Mouse (Mus musculus) gastrocnemius, adult 18-20 months (tissue): ENCODE measurements around the gene C1qtnf9. TPM values are rescaled to one million over a fixed set of nuclear protein-coding genes. Genes with fewer than 3 reads are reported as not detected.

Source experiments
- DNase-seq: peaks from one replicate; pipeline ENCODE4 v3.0.0; 2021; ENCODE audit warnings: low spot score
- total RNA-seq, 2 experiments: library from RNA; stranded (reverse); gene quantifications; 2 replicates each; pipeline ENCODE4 v1.2.3; 2021

C1qtnf9 gene
- total RNA-seq, 2 experiments from 2014 or later, result 15.1 to 15.7 TPM

DNA sequence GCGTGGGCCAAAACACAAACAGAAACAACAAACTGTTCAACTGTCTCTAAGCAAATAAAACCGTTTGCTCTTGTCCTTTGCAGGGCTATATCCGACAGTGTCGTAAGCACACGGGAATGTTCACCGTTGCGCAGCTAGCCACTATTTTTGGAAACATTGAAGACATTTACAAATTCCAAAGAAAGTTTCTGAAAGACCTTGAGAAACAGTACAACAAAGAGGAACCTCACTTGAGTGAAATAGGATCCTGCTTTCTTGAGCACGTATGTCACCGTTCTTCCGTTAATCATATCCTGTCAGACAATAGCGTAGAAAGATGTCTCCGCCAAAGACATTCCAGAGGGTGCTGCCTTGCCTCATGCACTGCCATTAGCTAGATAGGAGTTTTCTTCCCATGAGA, 18.1 kb upstream of the C1qtnf9 start:
- DNase-seq, result no peak

- DNase-seq, result no peak
Observed at GRCm38 (mm10) chr14:60751581-60751980, 16.4 kb upstream of the C1qtnf9 start.

- no peak for DNase-seq
Observed at GRCm38 (mm10) chr14:60752892-60753800, 14.8 kb upstream of the C1qtnf9 start.

DNA sequence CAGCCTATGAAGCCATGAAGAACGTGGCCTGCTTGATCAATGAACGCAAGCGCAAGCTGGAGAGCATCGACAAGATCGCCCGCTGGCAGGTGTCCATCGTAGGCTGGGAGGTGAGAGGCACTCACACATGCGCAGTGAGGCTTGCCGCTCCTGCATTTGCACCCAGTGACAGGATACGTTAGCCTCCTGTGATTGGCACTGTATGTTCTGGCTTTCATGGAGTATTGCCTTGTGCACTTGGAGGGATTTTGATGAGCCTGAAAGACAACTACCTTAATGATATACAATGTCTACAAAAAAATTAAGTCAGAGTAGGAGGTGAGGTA, 14.2 kb upstream of the C1qtnf9 start:
- DNase-seq, result no peak

DNA sequence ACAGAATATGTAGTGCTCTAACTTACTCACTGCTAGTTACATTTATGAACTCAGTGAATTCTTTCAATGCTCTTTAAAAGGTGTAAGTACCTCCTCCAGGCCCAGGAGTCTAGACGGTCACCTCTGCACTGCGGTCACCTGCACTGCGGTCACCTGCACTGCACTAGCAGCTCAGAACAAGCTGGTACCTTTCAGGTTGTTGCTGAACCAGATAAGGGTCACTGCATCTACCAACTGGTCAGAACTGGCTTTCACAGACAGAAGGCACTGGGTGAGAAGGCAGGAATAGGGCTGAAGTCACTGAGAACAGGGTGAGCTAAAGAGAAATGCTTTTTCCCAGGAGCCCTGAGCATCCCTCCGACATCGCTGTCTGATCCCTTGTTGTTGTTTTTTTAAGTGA, 13.3 kb upstream of the C1qtnf9 start:
- no peak for DNase-seq

- DNase-seq, result no peak
Observed at GRCm38 (mm10) chr14:60756271-60756670, 11.7 kb upstream of the C1qtnf9 start.

- no peak for DNase-seq
Observed at GRCm38 (mm10) chr14:60757265-60757664, 10.7 kb upstream of the C1qtnf9 start.

GRCm38 (mm10) chr14:60757722-60758121, 10.2 kb upstream of the C1qtnf9 start:
- DNase-seq, result no peak

DNA sequence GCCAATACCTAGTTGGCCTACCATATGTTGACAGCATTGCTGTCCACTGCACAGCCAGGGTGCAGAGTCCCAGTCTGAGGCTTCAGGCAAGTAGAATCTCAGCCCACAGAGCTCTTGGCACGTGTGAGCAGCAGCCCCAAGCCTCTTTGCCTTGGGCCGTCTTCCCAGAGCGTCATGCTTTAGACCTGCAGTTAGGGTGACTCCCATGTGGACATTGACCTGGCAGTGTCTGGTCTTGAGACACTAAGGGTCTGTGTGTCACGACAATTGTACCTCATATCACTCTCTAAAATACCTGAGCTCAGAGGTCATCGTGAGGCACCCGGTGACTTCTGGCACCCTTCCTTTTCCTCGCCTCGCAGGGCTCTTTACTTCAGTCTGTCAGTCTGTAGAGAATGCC, 8.8 kb upstream of the C1qtnf9 start:
- no peak for DNase-seq

GRCm38 (mm10) chr14:60761801-60762200, 6.1 kb upstream of the C1qtnf9 start:
- DNase-seq, result no peak

DNA sequence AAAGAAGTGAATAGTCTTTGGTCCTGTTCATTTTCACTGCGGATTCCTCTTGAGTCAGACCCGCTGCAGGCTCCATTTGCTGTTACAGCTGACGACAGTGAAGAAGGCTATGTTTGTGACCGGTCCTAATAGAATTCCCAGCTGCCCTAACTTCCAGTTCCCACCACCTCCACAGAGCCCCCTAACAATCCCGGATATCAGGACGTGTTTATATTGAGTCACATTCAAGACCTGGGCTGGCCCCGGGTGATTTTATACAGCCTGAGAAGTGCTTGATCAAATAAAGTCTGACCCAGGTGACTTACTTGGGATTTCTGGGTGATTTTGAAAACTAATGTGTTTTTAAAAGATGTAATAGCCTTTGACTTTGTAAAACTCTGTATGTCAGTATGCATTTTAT, 5.2 kb upstream of the C1qtnf9 start:
- DNase-seq, result no peak

DNA sequence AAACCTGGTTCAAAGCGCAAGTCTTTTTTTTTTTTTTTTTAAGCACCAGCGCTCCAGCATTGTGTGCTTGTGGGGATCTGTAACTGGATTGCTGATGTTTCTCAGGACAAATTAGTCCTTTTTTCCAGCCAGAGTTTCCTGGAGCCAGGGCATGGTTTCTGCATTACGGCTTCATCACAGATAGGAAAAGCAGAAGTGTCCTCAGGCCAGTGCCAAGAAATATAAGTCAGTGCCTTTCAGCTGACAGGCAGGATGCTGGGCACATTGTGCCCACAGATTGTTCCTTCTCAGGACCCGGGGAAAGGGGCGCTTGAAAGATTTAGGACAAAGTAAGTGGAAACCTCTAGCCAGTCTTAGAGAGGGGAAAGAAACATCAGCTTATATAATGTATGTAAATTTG, 4.2 kb upstream of the C1qtnf9 start:
- DNase-seq, result no peak

GRCm38 (mm10) chr14:60764526-60764925, 3.4 kb upstream of the C1qtnf9 start:
- DNase-seq, result no peak

- no peak for DNase-seq
Observed at GRCm38 (mm10) chr14:60765025-60765424, 2.9 kb upstream of the C1qtnf9 start.

DNA sequence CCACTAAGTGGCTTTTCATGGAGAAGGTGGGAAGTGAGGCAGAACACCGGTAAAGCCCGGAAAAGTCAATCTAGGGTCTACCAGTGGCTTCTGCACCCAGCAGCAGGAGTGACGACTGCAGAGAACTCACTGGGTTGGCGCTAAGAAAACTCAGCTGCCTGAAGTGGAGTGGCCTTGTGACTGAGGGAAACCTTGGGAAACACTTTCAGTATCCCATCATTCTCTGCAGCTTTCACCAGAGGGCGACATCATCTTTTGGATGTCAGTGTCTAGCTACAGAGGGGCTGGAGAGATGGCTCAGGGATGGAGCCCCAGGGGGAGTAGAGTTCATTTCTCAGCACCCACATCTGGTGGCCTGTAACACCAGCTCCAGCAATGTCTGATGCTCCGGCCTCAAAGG, 1.4 kb downstream of the C1qtnf9 start:
- DNase-seq, result no peak

- DNase-seq, result no peak
Observed at GRCm38 (mm10) chr14:60770594-60770993, 2.7 kb downstream of the C1qtnf9 start.

GRCm38 (mm10) chr14:60771057-60771456, 3.1 kb downstream of the C1qtnf9 start:
- peak; percentile 64 for DNase-seq

- no peak for DNase-seq
Observed at GRCm38 (mm10) chr14:60773476-60773875, 5.5 kb downstream of the C1qtnf9 start.

GRCm38 (mm10) chr14:60776521-60776920, 8.6 kb downstream of the C1qtnf9 start:
- no peak for DNase-seq

DNA sequence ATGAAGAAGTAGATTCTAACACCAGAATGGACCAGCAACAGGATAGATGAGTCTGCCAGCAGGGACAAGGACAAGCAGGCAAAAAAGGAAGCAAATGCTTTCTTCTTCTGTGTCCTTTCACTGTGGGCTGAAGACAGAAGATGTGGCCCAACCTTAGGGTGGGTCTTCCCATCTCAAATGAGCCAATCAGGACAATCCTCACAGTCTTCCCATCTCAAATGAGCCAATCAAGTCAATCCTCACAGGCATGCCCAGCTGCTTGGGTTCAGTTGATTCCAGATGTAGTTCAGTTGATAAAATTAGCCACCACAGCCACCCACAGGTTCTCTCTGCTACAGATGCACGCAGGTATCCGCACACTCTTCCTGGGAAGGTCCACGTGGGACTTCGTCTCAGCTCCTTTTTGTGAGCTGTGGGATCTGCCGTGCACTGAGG, 9.6 kb downstream of the C1qtnf9 start:
- DNase-seq, result no peak

GRCm38 (mm10) chr14:60779198-60779597, 11.3 kb downstream of the C1qtnf9 start:
- no peak for DNase-seq

- no peak for DNase-seq
Observed at GRCm38 (mm10) chr14:60782121-60782656, 14.3 kb downstream of the C1qtnf9 start.

GRCm38 (mm10) chr14:60783196-60783595, 15.3 kb downstream of the C1qtnf9 start:
- DNase-seq, result no peak
